Mouse (Mus musculus) common myeloid progenitor, adult 5-6 weeks (primary cell): ENCODE measurements around the gene Gk2. TPM values are rescaled to one million over a fixed set of nuclear protein-coding genes. Genes with fewer than 3 reads are reported as not detected.

Experiments
- ATAC-seq: replicated peaks from 2 replicates; pipeline ENCODE4 v1.8.0; 2016; ENCODE audit warnings: low read depth, mild to moderate bottlenecking, moderate TSS enrichment, inconsistent platforms; ENCODE audit not compliant: poor library complexity, severe bottlenecking
- total RNA-seq: library from RNA; stranded (forward); fragments of 200-1000, 187-1606 nt; gene quantifications from 2 replicates; pipeline ENCODE4 v1.2.3, GENCODE M21; 2017

The Gk2 gene
- total RNA-seq: not detected in 2 replicates

DNA sequence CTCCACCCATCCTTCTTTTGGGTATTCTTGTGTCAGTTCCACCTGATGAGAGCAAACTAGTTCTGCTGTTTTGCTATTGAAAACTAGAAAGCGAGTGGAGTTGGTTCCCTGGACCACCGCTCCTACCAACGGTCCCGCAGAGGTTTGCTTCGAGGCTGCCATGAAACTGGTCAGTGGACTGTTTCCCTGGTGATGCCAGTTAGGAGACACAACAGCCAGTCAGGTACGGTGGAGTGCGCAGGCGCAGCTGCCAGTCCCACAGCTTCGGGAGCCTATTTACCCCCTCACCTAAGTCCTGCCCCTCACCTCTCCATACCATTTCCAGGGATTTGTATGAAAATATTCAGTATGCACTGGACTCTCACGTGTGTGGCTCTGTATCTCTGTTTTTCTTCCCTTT lies at the start of gene Gk2:
Gk2 (minus strand) TSS at position 206 of the 400 bp plus-strand sequence.
- no peak for ATAC-seq

- ATAC-seq: no peak
Measured at GRCm38 (mm10) chr5:97498041-97498440, 41.2 kb upstream of the Gk2 start.

DNA sequence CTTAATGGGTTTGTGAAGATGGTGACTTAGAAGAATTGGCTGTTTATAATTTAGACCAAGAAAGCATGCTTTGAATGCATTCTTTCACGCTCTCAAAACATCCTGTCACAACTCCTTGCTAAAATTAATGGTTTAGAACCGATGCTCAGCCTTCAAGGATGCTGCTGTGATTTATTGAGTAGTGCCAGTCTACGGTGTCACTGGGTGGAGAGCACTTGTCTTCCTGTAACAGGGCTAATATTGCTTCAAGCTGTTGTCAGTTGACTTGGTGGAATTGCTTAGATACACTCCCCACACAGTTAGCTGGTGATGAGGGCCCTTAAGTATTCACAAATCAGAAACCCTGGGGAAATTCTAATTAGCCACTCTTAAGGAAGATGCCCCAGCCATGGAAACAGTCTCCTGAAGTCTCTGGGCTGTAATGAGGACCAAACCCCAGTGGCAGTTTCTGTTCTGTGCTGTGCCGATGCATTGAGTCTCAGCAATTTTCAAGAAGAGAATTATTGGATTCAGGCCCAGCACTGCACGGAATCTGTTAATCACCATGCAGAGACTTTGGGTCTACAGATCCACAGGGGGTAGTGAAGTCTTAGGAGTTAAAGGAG lies 38.8 kb upstream of the Gk2 start:
- ATAC-seq: no peak

DNA sequence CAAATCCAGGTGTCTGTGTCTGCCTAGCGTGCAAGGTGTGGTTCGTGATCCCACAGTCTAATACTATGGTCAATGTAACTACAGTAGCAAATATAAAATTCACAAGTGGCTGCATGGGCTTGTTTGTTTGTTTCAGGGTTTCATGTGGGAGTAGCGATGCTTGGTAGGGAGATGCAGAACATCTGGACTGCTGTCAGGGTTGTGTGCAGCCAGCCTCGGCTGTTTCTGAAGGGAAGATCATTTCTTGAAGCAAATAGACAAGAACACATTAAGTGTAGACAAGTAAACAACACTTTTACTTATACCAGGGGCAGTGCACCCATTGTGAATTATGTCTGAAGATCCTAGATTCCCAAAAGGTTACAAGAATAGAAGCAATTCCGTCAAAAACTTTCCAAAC lies 36.6 kb upstream of the Gk2 start:
- no peak for ATAC-seq

GRCm38 (mm10) chr5:97486141-97486540 lies 29.3 kb upstream of the Gk2 start:
- no peak for ATAC-seq

GRCm38 (mm10) chr5:97479991-97480390 lies 23.2 kb upstream of the Gk2 start:
- ATAC-seq: no peak

GRCm38 (mm10) chr5:97467246-97467645 lies 10.4 kb upstream of the Gk2 start:
- no peak for ATAC-seq

GRCm38 (mm10) chr5:97466430-97467158 lies 9.8 kb upstream of the Gk2 start:
- ATAC-seq: no peak

- ATAC-seq: no peak
Measured at GRCm38 (mm10) chr5:97465956-97466355, 9.1 kb upstream of the Gk2 start.

DNA sequence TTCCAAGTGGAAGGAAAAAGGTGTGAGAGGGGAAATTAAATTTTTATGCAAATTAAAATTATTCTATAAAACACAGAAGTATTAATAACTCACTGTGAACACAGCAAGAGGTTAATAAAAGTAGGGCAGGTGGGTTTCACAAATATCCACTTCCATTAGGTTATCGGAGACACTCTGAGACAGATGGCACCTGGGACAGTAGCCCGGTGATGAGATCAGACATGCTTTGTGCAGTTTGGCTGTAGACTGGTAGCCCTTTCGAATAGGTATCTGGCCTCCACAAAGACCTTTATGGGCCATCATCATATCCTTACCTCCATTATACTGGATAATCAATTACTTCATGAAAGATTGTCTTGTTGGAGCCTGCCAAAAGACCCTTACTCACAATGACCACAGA lies 6.0 kb upstream of the Gk2 start:
- ATAC-seq: no peak

- no peak for ATAC-seq
Measured at GRCm38 (mm10) chr5:97451451-97451850, 5.4 kb downstream of the Gk2 start.

- no peak for ATAC-seq
Measured at GRCm38 (mm10) chr5:97444191-97444590, 12.6 kb downstream of the Gk2 start.

GRCm38 (mm10) chr5:97432512-97432911 lies 24.3 kb downstream of the Gk2 start:
- ATAC-seq: no peak

GRCm38 (mm10) chr5:97429976-97430375 lies 26.8 kb downstream of the Gk2 start:
- ATAC-seq: no peak

DNA sequence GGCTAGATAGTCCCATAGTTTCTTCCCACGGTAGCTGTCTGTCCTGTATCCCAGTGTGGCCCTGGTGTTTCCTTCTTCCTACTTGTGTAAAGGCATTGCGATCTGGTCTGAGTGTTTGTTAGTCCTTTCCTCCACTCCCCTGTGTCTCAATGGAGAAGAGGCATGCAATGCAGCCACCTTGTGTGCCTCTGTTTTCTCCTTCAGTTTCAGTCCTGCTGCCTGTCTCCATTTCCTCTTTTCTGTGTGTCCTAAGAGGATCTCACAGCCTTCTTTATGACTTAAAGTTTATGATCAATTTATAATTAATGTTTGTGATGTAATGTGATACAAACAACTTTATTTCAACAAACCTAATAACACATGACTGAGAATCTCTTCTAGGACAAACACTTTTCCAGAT lies 35.2 kb downstream of the Gk2 start:
- ATAC-seq: no peak

DNA sequence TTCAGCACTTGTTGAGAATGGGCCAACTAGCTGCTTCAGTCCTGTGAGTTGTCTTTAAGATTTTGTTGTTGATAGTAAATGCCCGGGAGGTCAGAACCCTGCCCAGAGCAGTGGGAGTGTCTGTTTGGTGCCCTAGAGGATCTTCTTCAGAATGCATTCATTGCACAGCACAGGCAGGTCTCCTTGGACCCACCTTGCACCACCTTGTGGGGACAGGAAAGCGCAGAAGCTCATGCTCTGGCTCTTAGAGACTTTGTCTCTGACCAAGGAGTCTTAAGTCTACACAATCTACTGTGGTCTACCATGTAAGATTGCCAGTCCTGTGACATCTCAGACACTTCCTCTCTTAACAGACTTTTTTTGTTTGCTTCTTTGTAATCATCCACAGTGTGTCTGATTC lies 39.6 kb downstream of the Gk2 start:
- no peak for ATAC-seq

DNA sequence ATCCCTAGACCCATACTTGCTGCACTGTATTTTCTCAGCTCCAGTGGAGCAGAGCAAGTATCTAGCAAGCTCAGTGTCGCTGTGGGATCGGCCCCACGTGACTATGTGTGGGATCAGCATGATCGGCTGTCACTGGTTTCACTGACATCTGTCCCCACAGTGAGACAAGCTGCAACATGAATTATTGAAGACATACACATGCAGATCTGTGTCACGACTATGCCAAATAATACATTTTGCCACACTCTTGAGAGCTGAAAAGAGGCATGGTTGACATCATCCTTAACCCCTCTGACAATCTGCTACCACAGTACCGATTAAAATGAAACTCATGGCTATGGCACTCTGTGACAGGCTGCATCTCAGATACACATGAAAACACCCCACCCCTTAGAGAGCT lies 41.0 kb downstream of the Gk2 start:
- no peak for ATAC-seq

GRCm38 (mm10) chr5:97413716-97414115 lies 43.1 kb downstream of the Gk2 start:
- ATAC-seq: no peak

GRCm38 (mm10) chr5:97410190-97410589 lies 46.6 kb downstream of the Gk2 start:
- no peak for ATAC-seq

GRCm38 (mm10) chr5:97409234-97409704 lies 47.6 kb downstream of the Gk2 start:
- no peak for ATAC-seq
